Mouse (Mus musculus) E14TG2a.4 (cell line): ENCODE measurements around the gene Spata21.

Experiments
- CTCF ChIP-seq: conservative IDR thresholded peaks from 2 replicates; pipeline ENCODE4 v1.5.1; 2014; ENCODE audit warnings: low read length
- NANOG ChIP-seq: IDR thresholded peaks from 2 replicates; pipeline ENCODE4 v1.6.1; 2014; ENCODE audit warnings: borderline replicate concordance, low read length, mixed read lengths
- POU5F1 ChIP-seq: IDR thresholded peaks from 2 replicates; pipeline ENCODE4 v1.6.1; 2014; ENCODE audit warnings: low read length, borderline replicate concordance

GRCm38 (mm10) chr4:141158609-141159008 lies 70.5 kb downstream of the Spata21 start:
- no peak for TF ChIP-seq CTCF
- TF ChIP-seq NANOG, result no peak
- no peak for TF ChIP-seq POU5F1
